Mouse (Mus musculus): Measurements from ENCODE around the gene Tnnc2. TPM values are rescaled to one million over a fixed set of nuclear protein-coding genes. Genes with fewer than 3 reads are reported as not detected.

The Tnnc2 gene
- 0.96 and 3.9 TPM in 2 replicates for polyA plus RNA-seq (2012; rRNA removed)

DNA sequence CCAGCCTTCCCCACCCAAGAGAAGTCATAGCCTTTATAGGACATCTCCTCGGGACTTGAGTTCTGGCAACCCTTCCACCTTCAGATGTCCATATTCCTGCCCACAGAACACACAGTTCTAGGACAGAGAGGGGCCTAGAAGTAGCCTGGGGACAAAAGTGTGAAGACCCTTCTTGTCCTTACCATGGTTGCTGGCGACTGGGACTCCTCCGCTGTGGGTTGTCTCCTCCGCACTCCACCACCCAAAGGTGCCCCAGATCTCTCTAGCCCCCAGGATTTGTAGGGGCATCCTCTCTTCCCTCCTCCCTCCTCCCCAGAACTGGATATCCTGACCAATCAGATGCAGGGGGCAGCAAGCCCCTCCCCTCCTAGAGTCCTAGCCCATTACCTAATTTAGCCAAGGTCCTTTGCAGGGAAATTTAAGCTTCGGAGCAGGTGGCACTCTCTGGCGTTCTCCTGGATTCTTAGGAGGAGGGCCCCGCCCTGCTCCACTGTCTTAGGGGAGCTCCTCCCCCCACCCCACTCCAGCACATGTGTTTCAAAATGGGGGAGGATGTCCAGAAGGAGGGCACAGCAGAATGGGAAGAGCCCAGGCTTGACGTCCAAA lies at the start of gene Tnnc2:
Tnnc2 (minus strand) TSS at position 487 of the 606 bp plus-strand sequence.
- no peak for DNase-seq (ENCODE audit: extremely low spot score in 1 of 2, low spot score in 1 of 2)

DNA sequence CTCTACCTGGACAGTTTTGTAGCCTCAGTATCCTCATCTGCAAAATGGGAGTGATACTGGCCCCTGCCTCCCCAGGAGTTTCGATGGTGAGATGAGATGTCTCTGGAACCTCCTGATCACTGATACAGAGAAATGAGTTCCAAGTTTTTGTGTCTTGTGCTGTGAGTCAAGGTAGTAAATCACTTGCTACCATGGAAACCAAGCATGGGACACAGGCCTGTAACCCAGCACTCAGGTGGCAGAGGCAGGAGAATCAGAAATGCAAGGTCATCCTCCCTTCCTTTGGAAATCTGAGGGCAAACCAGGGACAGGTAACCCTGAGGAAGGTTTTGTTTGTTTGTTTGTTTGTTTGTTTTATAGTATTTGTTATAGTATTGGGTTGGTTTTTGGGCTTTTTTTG lies 49.3 kb upstream of the Tnnc2 start:
- no peak for DNase-seq (ENCODE audit: extremely low spot score in 1 of 2, low spot score in 1 of 2)

DNA sequence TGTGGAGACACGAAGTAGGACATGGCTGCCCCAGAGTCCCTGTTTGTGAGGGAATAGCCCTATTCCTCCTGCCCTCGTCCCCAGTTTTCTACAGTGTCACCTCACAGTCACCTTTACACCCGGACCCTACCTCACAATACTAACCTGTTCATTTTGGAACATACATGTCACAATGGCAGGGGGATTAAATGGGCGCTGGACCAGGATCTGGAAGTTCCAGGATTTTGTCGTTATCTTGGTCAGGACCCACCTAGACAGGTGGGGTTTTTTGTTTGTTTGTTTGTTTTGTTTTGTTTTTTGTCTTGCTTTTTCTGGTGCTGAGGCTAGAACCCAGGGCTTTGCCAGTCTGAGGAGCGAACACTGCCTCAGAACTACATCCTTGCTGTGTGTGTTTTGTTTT lies 48.7 kb upstream of the Tnnc2 start, which contains the start of gene Spata25:
Spata25 (minus strand) TSS at position 101 of the 400 bp plus-strand sequence.
- no peak for DNase-seq (ENCODE audit: extremely low spot score in 1 of 2, low spot score in 1 of 2)

DNA sequence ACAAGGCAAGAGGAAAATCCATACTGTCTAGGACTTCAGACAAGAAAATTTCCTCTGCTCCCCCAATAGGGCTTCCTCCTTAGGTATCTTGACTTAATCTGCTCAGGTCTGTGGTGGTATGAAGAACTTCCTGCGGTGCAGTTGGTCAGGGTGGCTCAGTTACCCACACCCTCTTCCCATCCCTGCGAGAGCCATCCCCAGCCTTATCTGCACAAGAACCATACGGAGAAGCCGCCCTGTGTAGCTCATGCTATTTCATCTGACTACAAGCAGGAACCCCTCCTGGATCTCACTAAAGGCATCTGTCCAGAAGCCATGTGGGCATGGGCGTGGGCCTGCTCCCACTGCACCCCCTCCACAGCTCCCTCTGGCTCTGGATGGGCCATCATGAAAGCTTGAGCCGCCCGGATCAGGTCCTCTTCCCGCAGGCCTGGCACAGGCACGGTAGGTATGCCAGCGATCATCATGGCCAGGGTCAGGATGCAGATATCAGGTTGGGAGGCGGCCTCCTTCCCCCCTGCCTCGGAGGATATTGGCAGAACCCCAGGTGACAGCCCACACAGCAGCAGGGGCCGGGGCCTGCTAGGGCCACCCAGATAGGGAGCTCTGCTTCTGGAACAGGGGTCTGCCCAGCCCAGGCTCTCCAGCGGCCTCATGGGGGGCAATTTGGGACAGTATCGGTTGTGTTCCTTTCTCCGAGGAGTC lies 47.5 kb upstream of the Tnnc2 start:
- no peak for DNase-seq (ENCODE audit: extremely low spot score in 1 of 2, low spot score in 1 of 2)

DNA sequence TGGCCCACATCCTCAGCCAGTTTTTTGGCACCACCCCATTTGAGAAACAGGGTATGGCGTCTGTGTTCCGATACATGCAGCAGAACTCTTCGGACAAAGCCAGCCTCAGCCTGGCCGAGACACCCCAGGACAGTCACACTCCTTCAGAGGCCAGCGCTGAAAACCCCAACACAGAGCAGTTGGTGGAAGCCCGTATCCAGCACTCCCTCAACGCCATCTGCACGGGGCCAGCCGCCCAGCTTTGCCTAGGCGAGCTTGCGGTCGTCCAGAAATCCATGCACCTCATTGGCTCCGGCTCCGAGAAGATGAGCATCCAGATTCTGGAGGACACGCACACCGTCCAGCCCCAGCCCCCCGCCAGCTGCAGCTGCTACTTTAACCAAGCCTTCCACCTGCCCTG lies 45.8 kb upstream of the Tnnc2 start:
- DNase-seq (ENCODE audit: extremely low spot score in 1 of 2, low spot score in 1 of 2) = no peak

DNA sequence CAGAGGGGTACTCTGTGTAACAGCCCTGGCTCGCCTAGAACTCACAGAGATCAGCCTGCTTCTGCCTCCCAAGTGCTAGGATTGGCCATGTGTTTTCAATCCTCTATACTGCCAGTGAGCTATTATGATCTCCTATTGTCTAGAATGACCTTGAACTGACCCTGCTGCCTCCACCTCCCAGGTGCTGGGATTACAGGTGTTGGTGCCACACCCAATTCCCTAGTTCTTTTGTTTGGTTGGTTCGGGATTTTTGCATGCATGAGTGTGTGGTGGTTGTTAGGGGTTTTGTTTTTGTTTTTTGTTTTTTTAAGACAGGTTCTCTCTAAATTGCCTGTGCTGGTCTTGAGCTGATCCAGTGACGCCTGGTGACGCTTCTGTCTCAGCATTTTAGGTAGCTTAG lies 44.2 kb upstream of the Tnnc2 start:
- no peak for DNase-seq (ENCODE audit: extremely low spot score in 1 of 2, low spot score in 1 of 2)

DNA sequence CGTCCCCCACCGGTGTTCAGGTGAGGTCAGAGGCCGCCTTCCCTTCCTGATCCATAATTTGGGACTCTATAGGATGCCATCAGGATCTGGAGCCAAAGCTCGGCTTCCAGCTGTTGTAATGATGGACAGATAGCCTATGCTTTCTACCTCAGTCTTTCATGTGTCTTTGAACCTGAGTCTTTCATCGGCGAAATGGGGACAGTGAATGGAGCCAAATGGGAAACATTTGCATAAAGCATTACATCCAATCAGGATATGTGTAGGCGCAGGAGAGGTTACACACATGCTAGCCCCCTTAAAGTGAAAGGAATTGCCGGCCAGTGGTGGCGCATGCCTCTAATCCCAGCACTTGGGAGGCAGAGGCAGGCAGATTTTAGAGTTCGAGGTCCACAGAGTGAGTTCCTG lies 43.4 kb upstream of the Tnnc2 start:
- peak in 1 of 2 experiments; percentile 65 for DNase-seq (ENCODE audit: extremely low spot score in 1 of 2, low spot score in 1 of 2)

DNA sequence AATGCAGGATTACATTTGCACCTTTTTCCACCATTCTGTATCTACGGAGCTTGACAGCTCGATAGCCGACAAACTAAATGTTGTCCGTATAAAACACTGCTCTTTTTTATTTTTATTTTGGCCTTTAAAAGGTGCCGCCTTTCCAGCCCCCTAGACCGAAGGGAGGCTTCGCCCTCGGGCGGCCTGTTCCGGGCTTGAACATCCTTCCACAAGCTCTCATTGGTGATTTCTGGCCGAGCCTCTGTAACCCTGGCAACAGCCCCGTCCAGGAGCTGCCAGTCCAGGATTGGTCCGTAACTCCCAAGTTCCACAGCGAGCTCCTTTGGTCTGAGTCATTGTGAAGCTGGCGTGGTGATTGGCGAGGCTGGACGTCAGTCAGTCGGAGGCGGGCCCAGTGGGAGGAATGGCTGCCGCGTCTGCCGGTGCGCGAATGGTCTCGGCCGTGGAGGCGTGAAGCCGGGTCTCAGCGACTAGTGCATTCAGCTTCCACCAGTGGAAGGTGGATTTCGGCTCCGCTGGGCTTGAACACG lies 42.9 kb upstream of the Tnnc2 start, which contains the start of gene Zswim1:
Zswim1 (plus strand) TSS at position 51 of the 530 bp plus-strand sequence.
- DNase-seq (ENCODE audit: extremely low spot score in 1 of 2, low spot score in 1 of 2) = peak; percentile 98 to 100

DNA sequence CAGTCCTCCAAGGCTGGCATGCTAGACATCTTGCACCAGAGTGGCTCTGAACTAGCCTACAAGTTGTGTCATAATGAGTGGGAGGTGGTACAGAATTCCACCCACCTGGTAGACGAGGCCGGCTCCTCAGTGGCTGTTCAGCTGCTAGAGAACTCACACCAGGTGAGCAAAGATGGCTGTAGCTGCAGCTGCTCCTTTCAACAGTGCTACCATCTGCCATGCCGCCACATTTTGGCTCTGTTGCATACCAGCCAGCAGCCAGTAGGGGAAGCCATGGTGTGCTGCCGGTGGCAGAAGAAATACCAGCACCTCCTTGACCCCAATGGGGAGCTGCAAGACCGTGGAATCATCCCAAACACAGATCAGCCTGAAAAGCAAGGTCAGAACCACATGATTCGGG lies 41.3 kb upstream of the Tnnc2 start:
- no peak for DNase-seq (ENCODE audit: extremely low spot score in 1 of 2, low spot score in 1 of 2)

DNA sequence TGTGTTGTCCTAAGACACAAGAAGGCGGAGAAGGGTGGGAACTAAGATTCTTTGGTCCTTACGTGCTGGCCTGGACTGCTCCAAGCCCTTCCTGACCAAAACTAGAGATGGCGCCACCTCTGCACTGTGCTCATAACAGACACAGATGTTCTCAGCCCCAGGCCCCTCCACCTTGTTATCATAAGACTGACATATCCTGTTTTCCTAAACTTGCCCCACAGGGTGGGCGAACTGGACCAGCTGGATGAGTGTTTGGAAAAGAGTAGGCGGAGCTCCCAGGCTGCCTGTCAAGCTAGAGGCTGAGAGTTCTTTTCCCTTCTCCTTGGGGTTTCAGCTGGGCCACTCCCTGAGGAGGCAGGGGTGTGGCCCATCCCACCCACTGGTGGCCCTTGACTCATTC lies 37.9 kb upstream of the Tnnc2 start:
- DNase-seq (ENCODE audit: extremely low spot score in 1 of 2, low spot score in 1 of 2) = no peak

DNA sequence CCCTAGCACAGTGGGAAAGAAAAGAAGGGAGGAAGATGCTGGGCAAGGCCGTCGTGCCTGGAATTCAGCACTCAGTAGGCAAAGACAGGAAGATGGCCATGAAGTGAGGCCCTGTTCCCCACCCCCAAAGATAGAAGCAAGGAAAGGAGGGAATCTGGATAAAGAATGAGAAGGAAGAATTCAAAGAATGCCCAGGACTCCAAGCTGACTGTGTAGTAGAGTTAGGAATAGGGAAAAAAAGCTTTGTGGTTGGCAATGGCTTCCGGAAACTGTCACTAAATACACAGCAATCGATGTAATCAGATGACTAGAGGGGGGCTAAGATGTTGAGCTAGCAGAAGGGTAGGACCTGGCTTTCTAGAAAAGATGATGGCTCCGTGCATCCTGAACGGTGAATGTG lies 37.4 kb upstream of the Tnnc2 start:
- DNase-seq (ENCODE audit: extremely low spot score in 1 of 2, low spot score in 1 of 2) = no peak

DNA sequence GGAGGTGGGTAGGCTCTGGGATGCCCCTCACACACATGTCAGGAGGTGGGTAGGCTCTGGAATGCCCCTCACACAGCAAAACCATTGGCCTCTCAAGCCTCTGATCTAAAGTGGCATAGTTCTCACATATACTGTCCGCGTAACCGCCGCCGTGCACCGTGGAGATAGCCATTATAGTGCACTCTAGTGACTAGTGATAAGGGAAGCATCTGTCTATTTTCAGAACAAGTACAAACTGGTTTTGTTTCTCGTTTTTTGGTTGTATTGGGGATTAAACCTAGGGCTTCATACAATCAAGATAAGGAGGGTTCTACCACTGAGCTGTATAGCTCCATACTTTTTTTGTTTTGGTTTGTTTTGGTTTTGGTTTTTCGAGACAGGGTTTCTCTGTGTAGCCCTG lies 36.1 kb upstream of the Tnnc2 start:
- DNase-seq (ENCODE audit: extremely low spot score in 1 of 2, low spot score in 1 of 2) = no peak

DNA sequence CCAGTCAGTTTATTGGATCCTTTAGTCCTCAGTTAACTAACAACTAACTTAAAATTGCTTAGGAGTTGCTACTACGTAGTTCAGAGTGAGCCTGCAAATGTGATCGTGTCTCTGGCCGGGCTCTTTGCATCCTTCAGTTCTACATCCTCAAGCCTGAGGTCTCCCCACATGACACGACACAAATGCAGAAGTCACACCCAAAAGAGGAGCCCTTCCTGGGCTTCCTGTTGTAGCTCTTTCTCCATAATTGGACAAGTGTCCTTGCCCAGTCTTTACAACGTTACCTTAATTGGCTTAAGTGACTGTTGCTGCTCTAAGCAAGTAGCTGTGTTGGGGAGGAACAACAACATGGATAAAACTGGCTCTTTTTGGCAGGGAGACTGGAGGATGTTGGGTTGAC lies 35.6 kb upstream of the Tnnc2 start:
- DNase-seq (ENCODE audit: extremely low spot score in 1 of 2, low spot score in 1 of 2) = no peak

DNA sequence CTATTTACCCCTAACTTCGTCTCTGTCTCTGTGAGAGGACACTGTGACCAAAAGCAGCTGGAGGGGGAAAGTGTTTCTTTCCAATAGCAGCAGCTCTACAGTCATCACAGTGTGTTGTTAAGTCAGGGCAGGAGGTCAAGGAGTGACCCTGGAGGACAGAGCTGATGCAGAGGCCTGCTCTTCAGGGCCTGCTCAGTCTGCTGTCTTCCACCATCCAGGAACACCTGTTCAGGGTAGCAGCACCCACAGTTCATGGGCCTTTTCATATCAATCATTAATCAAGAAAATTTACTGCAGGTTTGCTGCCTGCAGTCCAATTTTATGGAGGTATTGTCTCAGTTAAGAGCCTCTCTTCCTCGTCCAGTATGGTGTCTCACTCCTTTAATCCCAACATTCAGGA lies 33.8 kb upstream of the Tnnc2 start:
- DNase-seq (ENCODE audit: extremely low spot score in 1 of 2, low spot score in 1 of 2) = no peak

DNA sequence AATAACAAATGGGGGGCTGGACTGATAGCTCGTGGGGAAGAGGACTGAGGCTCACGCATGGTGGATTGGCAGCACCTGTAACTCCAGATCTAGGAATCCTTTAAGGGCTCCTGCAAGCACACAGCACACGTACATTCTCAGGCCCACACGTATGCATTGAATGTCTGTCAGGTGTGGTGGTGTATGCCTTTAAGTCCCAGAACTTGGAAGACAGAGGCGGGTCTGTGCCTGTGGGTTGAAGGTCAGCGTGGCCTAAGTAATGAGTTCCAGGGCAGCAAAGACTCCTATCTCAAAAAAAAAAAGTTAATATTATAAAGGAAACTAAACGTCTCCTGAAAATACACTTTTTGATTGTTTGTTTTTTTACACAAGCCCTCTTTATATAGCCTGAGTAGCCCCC lies 26.8 kb upstream of the Tnnc2 start:
- DNase-seq (ENCODE audit: extremely low spot score in 1 of 2, low spot score in 1 of 2) = no peak

DNA sequence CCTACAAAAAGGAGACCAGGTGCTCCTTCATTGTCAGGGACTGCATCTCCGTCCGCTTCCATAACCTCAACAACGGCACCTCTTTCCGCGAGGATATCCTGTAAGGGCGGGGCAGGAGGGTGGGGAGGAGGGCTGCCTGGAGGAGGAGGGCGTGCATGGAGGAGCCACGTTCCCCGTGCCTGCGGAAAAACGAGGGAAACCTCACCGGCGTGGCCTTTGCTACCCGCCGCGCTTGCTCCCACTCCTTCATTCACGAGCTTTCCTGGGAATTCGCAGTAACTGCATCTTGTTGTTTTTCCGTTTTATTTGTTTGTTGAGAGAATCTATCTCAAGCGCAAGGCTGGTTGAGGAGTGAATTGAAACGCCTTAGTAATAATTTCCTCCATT lies 25.6 kb upstream of the Tnnc2 start:
- DNase-seq (ENCODE audit: extremely low spot score in 1 of 2, low spot score in 1 of 2) = no peak

DNA sequence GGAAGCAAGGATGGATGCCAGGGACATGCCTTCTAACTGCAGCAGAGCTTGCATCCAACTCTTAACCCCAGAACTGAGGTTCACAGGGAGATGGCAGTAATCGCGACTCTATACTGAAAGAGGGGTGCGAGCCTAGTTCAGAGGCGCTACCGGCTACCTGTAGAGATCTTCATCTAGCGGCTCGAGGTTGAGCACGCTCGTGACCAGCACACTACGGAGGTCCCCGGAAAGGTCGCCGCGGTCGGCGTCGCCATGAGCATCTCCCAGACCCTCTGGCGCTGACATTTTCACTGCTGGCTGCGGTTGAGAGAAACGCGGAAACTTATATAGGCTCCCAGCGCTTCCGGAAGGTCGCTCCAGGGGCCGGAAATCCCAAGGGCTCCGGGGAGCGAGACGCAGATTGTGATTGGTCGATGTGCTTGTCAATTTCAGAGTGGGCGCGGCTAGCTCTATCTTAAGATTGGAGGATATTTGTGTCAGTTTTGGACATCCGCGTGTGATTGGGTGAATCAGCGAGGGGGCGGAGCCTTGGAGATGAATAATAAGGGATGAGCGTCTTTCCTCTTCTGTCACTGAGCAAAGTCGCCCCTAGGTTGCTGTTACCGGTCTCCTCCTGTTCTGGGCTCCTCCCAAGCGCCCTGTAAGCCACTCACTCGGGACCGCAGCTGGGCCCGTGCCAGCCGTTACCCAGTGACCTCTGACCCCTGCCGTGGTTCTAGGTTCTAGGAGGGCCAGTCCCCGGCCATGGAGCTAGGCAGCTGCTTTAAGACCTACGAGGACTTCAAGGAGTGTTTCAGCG lies 25.0 kb upstream of the Tnnc2 start, which contains the start of the genes Acot8 and Zswim3:
Acot8 (minus strand) TSS at position 350 of the 799 bp plus-strand sequence.
Zswim3 (plus strand) TSS at position 566 of the 799 bp plus-strand sequence.
- DNase-seq (ENCODE audit: extremely low spot score in 1 of 2, low spot score in 1 of 2) = peak; percentile 98 to 100

DNA sequence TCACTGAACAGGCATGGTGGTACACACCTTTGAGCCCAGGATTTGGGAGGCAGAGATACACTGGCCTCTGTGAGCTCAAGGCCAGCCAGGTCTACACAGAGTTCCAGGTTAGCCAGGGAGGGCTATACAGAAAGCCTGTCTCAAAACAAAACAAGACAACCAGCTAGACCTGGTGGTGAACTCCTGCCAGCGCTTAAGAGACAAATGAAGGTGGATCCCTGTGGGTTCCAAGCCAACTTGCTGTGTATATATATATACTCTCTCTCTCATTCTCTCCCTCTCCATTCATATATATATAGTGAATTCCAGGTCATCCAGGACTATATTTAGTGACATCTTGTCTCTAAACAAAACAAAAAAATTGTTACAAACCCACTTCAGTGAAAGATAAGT lies 24.1 kb upstream of the Tnnc2 start:
- DNase-seq (ENCODE audit: extremely low spot score in 1 of 2, low spot score in 1 of 2) = no peak

DNA sequence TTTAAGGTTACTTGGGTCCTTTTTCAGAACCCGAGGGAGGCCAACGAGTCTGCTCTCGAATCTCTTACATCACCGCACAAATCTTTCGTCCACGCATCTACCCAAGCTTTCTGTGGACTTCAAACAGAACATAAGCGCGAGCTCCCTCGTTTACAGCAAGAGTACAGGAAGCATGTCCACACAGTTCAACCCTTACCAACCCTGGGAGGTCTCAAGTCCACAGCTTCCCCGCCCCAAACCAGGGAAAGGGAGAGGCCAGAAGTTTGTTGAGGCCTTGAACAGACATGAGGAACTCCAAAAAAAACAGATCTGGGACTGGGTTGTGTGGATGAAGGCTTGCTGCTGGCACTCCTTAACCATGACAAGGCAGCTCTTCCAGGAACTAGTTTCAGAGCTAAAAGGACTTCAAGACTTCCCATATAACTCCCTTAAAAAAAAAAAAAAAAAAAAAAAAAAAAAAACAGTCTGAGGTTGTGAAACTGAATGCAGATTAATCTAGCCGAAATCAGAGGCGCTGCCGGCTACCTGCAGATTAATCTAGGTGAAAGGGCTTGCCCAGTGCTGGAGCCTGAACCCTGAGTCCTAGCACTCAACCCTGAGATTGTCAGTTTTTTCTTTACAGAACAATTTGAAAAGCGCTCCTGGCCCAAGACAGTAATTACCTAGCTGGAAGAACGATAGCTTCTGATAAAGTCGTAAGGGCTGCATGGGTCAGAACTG lies 23.6 kb upstream of the Tnnc2 start:
- no peak for DNase-seq (ENCODE audit: extremely low spot score in 1 of 2, low spot score in 1 of 2)

DNA sequence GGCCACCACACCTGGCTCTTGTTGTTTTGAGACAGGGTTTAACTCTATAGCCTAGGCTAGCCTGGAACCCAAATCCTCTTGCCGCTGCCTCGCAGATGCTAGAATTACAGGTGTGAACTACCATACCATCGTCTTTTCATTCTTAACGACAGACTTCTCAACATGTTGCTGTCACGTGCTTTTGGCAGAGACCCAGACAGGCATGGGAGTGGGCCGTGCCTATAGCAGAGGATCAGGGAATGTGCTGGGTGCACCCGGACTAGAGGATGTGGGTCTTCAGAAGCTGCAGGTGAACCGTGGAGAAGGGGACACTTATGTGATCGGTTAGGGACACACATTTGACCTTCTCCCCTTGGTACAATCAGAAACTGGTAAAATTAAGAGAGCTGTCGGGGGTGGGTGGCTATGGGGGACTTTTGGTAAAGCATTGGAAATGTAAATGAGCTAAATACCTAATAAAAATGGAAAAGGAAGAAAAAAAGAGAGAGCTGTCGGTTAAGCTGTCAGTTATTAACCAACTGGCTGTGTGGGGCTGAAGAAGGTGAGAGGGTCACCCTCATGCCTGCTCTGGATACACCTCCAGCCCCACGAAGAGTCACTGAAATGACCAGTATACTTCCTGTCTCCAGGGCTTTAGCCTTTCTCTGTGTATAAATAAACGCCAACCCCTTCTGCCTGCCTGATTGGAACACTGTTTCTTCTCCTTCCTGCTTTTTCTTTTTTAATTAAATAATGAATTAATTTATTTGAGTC lies 20.7 kb upstream of the Tnnc2 start:
- DNase-seq (ENCODE audit: extremely low spot score in 1 of 2, low spot score in 1 of 2) = no peak
